Mouse (Mus musculus) lung, adult 10 weeks (tissue): ENCODE data around the gene Fthl17f. TPM values are rescaled to one million over a fixed set of nuclear protein-coding genes. Genes with fewer than 3 reads are reported as not detected.

Source experiments
- polyA plus RNA-seq: library from polyadenylated mRNA; stranded (reverse); fragments of 350-450 nt; fragmentation: Illumina TruSeq; extraction: RNeasy Lipid Tissue Mini Kit (QIAGEN cat#74804); gene quantifications from one replicate; pipeline ENCODE4 v1.2.3, GENCODE M21; 2014; ENCODE audit warnings: low read depth, low replicate concordance; ENCODE audit not compliant: insufficient read depth

Gene Fthl17f
- not detected for polyA plus RNA-seq

DNA sequence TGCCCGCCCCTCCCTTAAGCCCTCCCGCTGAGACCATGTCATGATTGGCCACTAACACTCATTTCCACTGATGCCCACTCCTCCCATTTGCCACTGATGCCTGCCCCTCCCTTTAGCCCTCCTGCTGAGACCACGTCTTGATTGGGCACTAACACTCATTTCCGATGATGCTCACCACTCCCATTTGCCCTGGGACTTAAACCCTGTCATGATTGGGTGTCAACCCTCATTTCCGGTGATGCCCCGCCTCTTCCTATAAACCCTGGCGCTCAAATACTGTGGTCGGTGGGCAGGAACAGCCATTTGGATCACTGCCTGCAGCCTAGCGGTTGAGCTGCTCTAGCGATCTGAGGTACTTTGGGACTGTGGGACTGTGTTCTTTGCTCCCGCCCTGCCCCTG is at the start of gene Fthl17f:
Gene Fthl17f (plus strand): TSS at position 301 of the 400 bp plus-strand sequence.

GRCm38 (mm10) chrX:9033193-9033592 is 29.6 kb upstream of the Fthl17f start, which contains the start of gene Fthl17e:
Gene Fthl17e (plus strand): TSS chrX:9033493.

DNA sequence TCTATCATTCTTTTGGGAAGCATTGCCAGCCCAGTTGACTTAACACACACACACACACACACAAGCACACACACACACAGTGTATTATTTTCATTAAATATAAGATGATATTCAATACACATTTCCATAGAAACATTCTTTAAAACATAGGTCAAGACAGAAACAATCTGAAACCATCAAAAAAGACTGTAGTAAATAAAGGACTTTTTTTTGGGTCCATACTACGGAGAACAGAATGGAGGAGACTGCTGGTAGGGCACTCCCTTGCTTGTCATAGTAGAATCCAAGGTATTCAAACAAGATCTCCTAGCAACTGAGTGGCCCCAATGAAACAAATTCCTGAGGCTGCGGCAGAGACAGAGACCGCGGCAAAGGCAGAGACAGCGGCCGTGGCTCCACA is 41.4 kb downstream of the Fthl17f start, which contains the start of gene 4930402K13Rik:
Gene 4930402K13Rik (plus strand): TSS at position 301 of the 400 bp plus-strand sequence.

Other genes with a start within 250 kb of the Fthl17f start
- gene Gm6592, start 219.0 kb upstream of the Fthl17f start, polyA plus RNA-seq, result not detected
- not detected for gene Gm5751, start 188.8 kb upstream of the Fthl17f start, polyA plus RNA-seq
- gene B630019K06Rik, start 170.6 kb upstream of the Fthl17f start, polyA plus RNA-seq, result 1.3 TPM
- gene Fthl17b, start 100.0 kb upstream of the Fthl17f start, polyA plus RNA-seq, result not detected
- gene Fthl17c, start 86.5 kb upstream of the Fthl17f start, polyA plus RNA-seq, result not detected
- not detected for gene Fthl17d, start 76.3 kb upstream of the Fthl17f start, polyA plus RNA-seq
- gene Fthl17e, start 29.5 kb upstream of the Fthl17f start, polyA plus RNA-seq, result not detected
- gene 4930402K13Rik, start 41.5 kb downstream of the Fthl17f start, polyA plus RNA-seq, result not detected
- 0.11 TPM for gene Lancl3, start 136.9 kb downstream of the Fthl17f start, polyA plus RNA-seq
- not detected for gene Gm14862, start 193.9 kb downstream of the Fthl17f start, polyA plus RNA-seq
- 0.71 TPM for gene Xk, start 209.7 kb downstream of the Fthl17f start, polyA plus RNA-seq
- gene H2al1m, start 220.7 kb downstream of the Fthl17f start, polyA plus RNA-seq, result not detected